In the genomic region with DNA sequence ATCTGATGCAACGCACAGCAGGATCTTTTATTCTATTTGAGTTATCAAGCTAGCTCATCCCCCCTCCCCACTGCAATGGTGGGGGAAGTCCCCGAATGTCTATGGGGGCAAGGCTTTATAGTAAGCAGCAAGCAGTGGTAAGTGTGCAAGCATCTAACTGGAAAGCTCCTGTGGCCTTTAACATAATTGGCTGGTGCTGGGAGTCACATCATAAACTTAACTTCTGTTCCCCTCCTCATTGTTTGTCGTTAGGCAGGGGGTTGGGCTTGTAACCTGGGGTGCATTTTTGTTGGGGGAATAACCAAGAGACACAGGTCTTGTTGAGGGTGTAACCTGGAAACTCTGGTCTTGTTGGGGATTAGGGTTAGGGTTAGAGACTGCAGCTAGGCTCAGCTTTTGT, we compare ENCODE assay signal across 14 mouse cellular contexts. TPM values are rescaled to one million over a fixed set of nuclear protein-coding genes. Genes with fewer than 3 reads are reported as not detected.
DNase-seq lines count a peak whose midpoint lies in the region; ATAC-seq and TF ChIP-seq lines count a peak whose summit lies in the region.
"Had no signal": no experiment of that assay in that cellular context is flagged by ENCODE, and none has a peak within 500 bp of the region (broad histone marks: within the 10 kb centered on the region; RNA-seq: fewer than 3 reads in every experiment).

No protein-coding gene starts in this region.

- TF ChIP-seq CTCF in thymus, adult 2 months (IDR thresholded peaks at IDR 0.05; ENCODE audit: borderline replicate concordance, control insufficient read depth, extremely low read depth, insufficient read depth, low read length, poor library complexity) = no peak

- H3K4me3 ChIP-seq in forebrain, embryonic 11.5 days (ENCODE audit: low read depth, low read length) = no peak overlapping the region
- H3K4me3 ChIP-seq in forebrain, embryonic 10.5 days = no peak overlapping the region
- H3K4me3 ChIP-seq in lung, embryonic 15.5 days = no peak overlapping the region
- no peak overlapping the region for H3K4me3 ChIP-seq in limb, embryonic 13.5 days
- H3K4me3 ChIP-seq in thymus, adult 2 months (ENCODE audit: control insufficient read depth, insufficient read depth, low read length) = no peak overlapping the region
- H3K4me3 ChIP-seq: heart, embryonic 10.5 days had no signal

- H3K9ac ChIP-seq in forebrain, embryonic 11.5 days (ENCODE audit: low read length) = no peak overlapping the region
- no peak overlapping the region for H3K9ac ChIP-seq in lung, embryonic 15.5 days
- no peak overlapping the region for H3K9ac ChIP-seq in limb, embryonic 13.5 days
- H3K9ac ChIP-seq: liver, embryonic 14.5 days had no signal

- no peaks in the 10 kb centered on the region for H3K36me3 ChIP-seq in forebrain, embryonic 11.5 days (ENCODE audit: control insufficient read depth, insufficient read depth, low read length)
- peaks cover 2% of the 10 kb centered on the region for H3K36me3 ChIP-seq in forebrain, embryonic 10.5 days (replicated peaks)
- H3K36me3 ChIP-seq in lung, embryonic 15.5 days = no peaks in the 10 kb centered on the region
- H3K36me3 ChIP-seq in limb, embryonic 13.5 days = no peaks in the 10 kb centered on the region; the same call in 1 of the 2 replicates
- no peaks in the 10 kb centered on the region for H3K36me3 ChIP-seq in thymus, adult 2 months (ENCODE audit: control insufficient read depth, insufficient read depth, low read length)

- DNase-seq in forebrain, embryonic 11.5 days (ENCODE audit: low spot score) = no peak
- DNase-seq in forebrain, embryonic 10.5 days (ENCODE audit: extremely low spot score, low spot score) = no peak
- DNase-seq in lung, postnatal 36 days = no peak
- DNase-seq in thymus, adult 2 months = peak; percentile 24
- no peak for DNase-seq in cerebellum, postnatal 10 days
- DNase-seq: adrenal gland, postnatal 25 days; cerebellum, adult 2 months; layer of hippocampus, postnatal 36 days had no signal

- H3K4me2 ChIP-seq in forebrain, embryonic 11.5 days (ENCODE audit: low read depth, low read length, severe bottlenecking) = 0 out of 2 replicates have a peak overlapping the region, but pooled peaks have one; percentile 5
- peak overlapping the region; percentile 82 for H3K4me2 ChIP-seq in lung, embryonic 15.5 days
- peak overlapping the region; percentile 91 for H3K4me2 ChIP-seq in limb, embryonic 13.5 days (replicated peaks)

- no peaks in the 10 kb centered on the region for H3K9me3 ChIP-seq in forebrain, embryonic 11.5 days (ENCODE audit: control insufficient read depth, low read length)
- H3K9me3 ChIP-seq in forebrain, embryonic 10.5 days = no peaks in the 10 kb centered on the region
- H3K9me3 ChIP-seq in lung, embryonic 15.5 days = no peaks in the 10 kb centered on the region
- no peaks in the 10 kb centered on the region for H3K9me3 ChIP-seq in limb, embryonic 13.5 days
- H3K9me3 ChIP-seq: heart, embryonic 10.5 days had no signal

- ATAC-seq in forebrain, embryonic 11.5 days (replicated peaks; ENCODE audit: low FRiP score) = no peak
- ATAC-seq in lung, embryonic 15.5 days (ENCODE audit: borderline replicate concordance, extremely low read depth, low FRiP score, low TSS enrichment) = no peak
- no peak for ATAC-seq in limb, embryonic 13.5 days (ENCODE audit: low FRiP score, low read depth)
- ATAC-seq in frontal cortex, adult (ENCODE audit: low TSS enrichment) = no peak
- ATAC-seq: intestine, postnatal 0 days had no signal

- no peak for TF ChIP-seq POLR2A in thymus, adult 2 months (IDR thresholded peaks at IDR 0.05; ENCODE audit: control insufficient read depth, extremely low read depth, insufficient read depth, low read length, poor library complexity)

- peaks cover 3% of the 10 kb centered on the region; the same call in 1 of the 2 replicates for H3K27me3 ChIP-seq in forebrain, embryonic 11.5 days (ENCODE audit: control insufficient read depth, insufficient read depth, low read length)
- H3K27me3 ChIP-seq in forebrain, embryonic 10.5 days (ENCODE audit: poor library complexity, severe bottlenecking) = peaks cover 22% of the 10 kb centered on the region
- H3K27me3 ChIP-seq in lung, embryonic 15.5 days = no peaks in the 10 kb centered on the region
- no peaks in the 10 kb centered on the region for H3K27me3 ChIP-seq in limb, embryonic 13.5 days
- no peaks in the 10 kb centered on the region for H3K27me3 ChIP-seq in thymus, adult 2 months (ENCODE audit: control insufficient read depth, insufficient read depth, low read length)

- no peak overlapping the region for H3K27ac ChIP-seq in forebrain, embryonic 11.5 days (ENCODE audit: low read depth, low read length)
- no peak overlapping the region for H3K27ac ChIP-seq in forebrain, embryonic 10.5 days
- no peak overlapping the region for H3K27ac ChIP-seq in lung, embryonic 15.5 days
- H3K27ac ChIP-seq in limb, embryonic 13.5 days = no peak overlapping the region
- H3K27ac ChIP-seq in thymus, adult 2 months (ENCODE audit: control insufficient read depth, insufficient read depth, low read length) = no peak overlapping the region
- H3K27ac ChIP-seq: heart, embryonic 10.5 days; liver, embryonic 14.5 days had no signal

- WGBS in forebrain, embryonic 11.5 days = 19% methylated on average over 3 of the region's 3 CpGs
- 27% methylated on average over 3 of the region's 3 CpGs for WGBS in forebrain, embryonic 10.5 days
- WGBS in lung, embryonic 15.5 days = 40% methylated on average over 3 of the region's 3 CpGs
- WGBS in limb, embryonic 13.5 days = 35% methylated on average over 3 of the region's 3 CpGs
- WGBS in thymus, adult 2 months = 79% methylated on average over 3 of the region's 3 CpGs

- H3K4me1 ChIP-seq in forebrain, embryonic 11.5 days (replicated peaks; ENCODE audit: control insufficient read depth, insufficient read depth, low read length) = peaks cover 6% of the 10 kb centered on the region; the same call in 1 of the 2 replicates
- peaks cover 59% of the 10 kb centered on the region for H3K4me1 ChIP-seq in forebrain, embryonic 10.5 days
- peaks cover 68% of the 10 kb centered on the region for H3K4me1 ChIP-seq in lung, embryonic 15.5 days
- peaks cover 38% of the 10 kb centered on the region for H3K4me1 ChIP-seq in limb, embryonic 13.5 days
- H3K4me1 ChIP-seq in thymus, adult 2 months (replicated peaks; ENCODE audit: control insufficient read depth, insufficient read depth, low read length) = peaks cover 22% of the 10 kb centered on the region

RNA-seq across cellular contexts. Expression of a gene that starts 3.9 kb away (rescaled TPM):
- polyA plus RNA-seq in forebrain, embryonic 11.5 days (2014; fragmentation: Nextera tagmentation; extraction: Ambion mirVana) = 24.7 TPM in 2 replicates
- polyA plus RNA-seq in forebrain, embryonic 10.5 days (2016; fragmentation: Nextera tagmentation; extraction: Ambion mirVana) = 18.4 and 19.7 TPM in 2 replicates
- polyA plus RNA-seq in lung, embryonic 15.5 days (2015; fragmentation: Nextera tagmentation; extraction: Ambion mirVana) = 48.0 and 52.7 TPM in 2 replicates
- polyA plus RNA-seq in limb, embryonic 13.5 days (2015; fragmentation: Nextera tagmentation; extraction: Ambion mirVana) = 20.3 and 20.6 TPM in 2 replicates
- polyA plus RNA-seq in thymus, adult 2 months (2012; rRNA removed) = 30.7 and 33.2 TPM in 2 replicates

Comparison
In these comparisons a context has a peak if more than half of its experiments do, and no peak if none do; other contexts are left out.
1. H3K4me2 ChIP-seq: peak in every context shown above with its lines; median percentile 91 in limb, embryonic 13.5 days; 82 in lung, embryonic 15.5 days; 5 in forebrain, embryonic 11.5 days.